Mouse (Mus musculus) embryonic stem cell, embryonic (primary cell): ENCODE results near the gene Hfe2.
"Not testable (repeated sequence)": the region's sequence is repeated elsewhere in the genome, so short reads cannot be mapped to it uniquely, and the experiment has no call there.

Source experiments
- CTCF ChIA-PET, 4 experiments: fragments of 300-600 bp in 2 of 4; fragments of 350-600 bp in 2 of 4; sonication (Branson Sonifier 250); formaldehyde crosslinking; loops; one replicate each; lab custom pipeline; 2022; ENCODE audit warnings: inconsistent platforms in 2 of 4; lab: Charles Lee
- POLR2A ChIA-PET, 4 experiments: fragments of 300-600 bp in 2 of 4; fragments of 350-600 bp in 2 of 4; sonication (Branson Sonifier 250); formaldehyde crosslinking; loops; one replicate each; lab custom pipeline; 2022; ENCODE audit warnings: antibody characterized with exemption in 4 of 4, inconsistent platforms in 1 of 4; lab: Charles Lee

Gene Hfe2

DNA sequence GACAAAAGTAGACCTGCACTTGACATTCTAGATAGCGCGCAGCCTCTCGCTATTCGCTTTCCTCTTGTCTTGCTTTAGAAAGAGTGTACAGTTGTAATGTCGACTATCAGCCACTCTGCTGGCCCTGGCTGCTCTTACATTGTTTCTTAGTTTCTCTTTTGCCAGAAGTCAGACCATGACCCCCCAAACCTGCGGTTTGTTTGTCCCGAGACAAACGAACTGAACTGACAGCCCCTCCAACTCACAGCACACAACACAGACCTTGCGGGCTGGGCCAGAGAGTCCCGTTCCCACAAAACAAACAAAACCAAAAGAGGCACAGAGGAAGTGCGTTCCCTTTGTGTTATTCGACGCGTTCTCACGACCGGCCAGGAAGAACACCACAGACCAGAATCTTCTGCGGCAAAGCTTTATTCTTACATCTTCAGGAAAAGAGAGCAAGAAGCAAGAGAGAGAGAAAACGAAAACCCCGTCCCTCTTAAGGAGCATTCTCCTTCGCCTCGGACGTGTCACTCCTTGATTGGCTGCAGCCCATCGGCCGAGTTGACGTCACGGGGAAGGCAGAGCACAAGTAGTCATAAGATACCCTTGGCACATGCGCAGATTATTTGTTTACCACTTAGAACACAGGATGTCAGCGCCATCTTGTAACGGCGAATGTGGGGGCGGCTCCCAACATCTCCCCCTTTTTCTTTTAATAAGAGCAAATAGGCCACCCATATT, 35.9 kb upstream of the Hfe2 start:
- CTCF ChIA-PET = not testable (repeated sequence)

GRCm38 (mm10) chr3:96489636-96490035, 35.3 kb upstream of the Hfe2 start:
- POLR2A ChIA-PET, CTCF ChIA-PET: not testable (repeated sequence)

More for the DNA sequence above, 35.9 kb upstream of the Hfe2 start:
- POLR2A ChIA-PET = not testable (repeated sequence)

GRCm38 (mm10) chr3:96494456-96494855, 30.5 kb upstream of the Hfe2 start:
- CTCF ChIA-PET = not testable (repeated sequence)
- POLR2A ChIA-PET = interaction anchor here in 3 of 4 experiments (0.8 to 2.1 kb wide), 4 partner anchors 9 to 12 kb away, joined by 3 to 11 read pairs (median 6); no protein-coding TSS in a partner anchor

DNA sequence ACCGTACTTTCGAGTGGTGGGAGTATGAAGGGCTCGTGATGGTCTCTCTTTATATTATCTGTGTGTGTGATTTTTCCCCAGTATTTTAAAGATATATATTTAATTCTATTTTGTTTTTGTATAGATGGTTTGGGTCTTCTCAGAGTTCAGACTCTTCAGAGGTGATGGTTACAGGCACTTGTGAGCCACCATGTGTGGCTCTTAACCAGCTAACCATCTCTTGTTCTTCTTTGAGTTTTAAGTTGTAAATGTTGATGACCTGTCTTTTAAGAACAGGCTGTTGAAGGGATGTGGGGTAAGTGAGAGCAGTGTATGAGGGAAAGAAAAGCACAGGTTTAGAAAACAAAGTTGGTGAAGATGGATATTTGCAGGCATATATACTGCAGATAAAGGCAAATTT, 30.1 kb upstream of the Hfe2 start:
- ChIA-PET CTCF (interaction anchor here in 1 of 4 experiments (0.9 to 1.4 kb wide), 2 partner anchors 12 to 217 kb away, joined by 3 to 5 read pairs; no protein-coding TSS in a partner anchor), POLR2A (interaction anchor here in 3 of 4 experiments (0.6 to 2.1 kb wide), 15 partner anchors 8 to 217 kb away, joined by 3 to 11 read pairs (median 4); partner anchors contain the start of genes Gm16253 (in 1 of the 3) and Rbm8a (in 1 of the 3))

DNA sequence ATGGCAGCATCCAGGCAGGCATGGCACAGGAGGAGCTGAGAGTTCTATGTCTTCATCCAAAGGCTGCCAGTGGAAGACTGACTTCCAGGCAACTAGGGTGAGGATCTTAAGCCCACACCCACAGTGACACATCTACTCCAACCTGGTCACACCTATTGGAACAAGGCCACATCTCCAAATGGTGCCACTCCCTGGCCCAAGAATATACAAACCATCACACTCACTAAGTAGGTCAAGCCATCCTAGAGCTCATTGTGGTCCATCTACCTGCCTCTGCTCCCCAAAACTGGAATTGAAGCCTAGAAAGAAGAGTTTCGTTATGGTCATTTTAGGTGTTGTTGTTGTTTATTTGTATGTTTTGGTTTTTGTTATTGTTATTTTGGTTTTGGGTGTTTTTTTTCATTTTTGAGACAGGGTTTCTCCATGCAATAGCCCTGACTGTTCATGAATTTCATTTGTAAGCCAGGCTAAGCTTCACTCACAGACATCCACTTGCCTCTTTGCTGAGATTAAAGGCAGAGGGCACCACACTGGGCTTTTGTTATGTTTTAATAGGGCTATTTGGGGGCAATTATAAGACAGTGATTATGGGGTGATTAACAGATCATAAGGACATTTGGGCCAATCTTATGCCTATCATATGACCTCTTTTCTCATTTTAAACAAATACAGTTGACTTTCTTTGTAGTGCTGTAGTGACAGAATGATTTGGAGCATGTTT, 29.3 kb upstream of the Hfe2 start:
- ChIA-PET POLR2A (interaction anchor here in 3 of 4 experiments (0.6 to 2.1 kb wide), 22 partner anchors 9 to 230 kb away, joined by 3 to 11 read pairs (median 4); partner anchors contain the start of genes Gm16253 (in 1 of the 3) and Rbm8a (in 1 of the 3)), CTCF (interaction anchor here in 1 of 4 experiments (0.9 to 1.4 kb wide), 3 partner anchors 13 to 218 kb away, joined by 3 to 5 read pairs (median 5); no protein-coding TSS in a partner anchor)

DNA sequence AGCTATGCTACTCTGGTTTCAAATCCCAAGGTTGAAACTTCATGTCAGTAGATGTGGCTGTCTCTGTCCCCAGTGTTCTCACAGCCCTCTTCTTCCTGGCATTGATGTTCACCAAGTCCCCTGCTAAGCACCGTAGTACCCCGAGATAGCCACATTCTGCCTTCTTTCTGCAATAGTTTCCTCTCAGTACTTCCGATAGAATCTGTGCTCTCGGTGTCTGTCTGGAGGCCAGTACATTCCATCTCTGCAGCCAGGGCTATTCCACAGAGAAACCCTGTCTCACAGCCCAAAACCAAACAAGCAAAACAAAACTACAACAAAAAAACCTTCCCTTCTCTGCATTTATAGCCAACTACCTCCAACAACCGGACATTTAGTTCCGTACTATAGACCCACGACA, 28.8 kb upstream of the Hfe2 start:
- ChIA-PET CTCF (interaction anchor here in 2 of 4 experiments (0.6 to 1.4 kb wide), 3 partner anchors 9 to 218 kb away, joined by 4 to 5 read pairs (median 5); no protein-coding TSS in a partner anchor), POLR2A (interaction anchor here in 3 of 4 experiments (0.6 to 2.1 kb wide), 19 partner anchors 9 to 231 kb away, joined by 3 to 11 read pairs (median 4); partner anchors contain the start of genes Gm16253 (in 1 of the 3), Hist2h2bb (in 1 of the 3) and Rbm8a (in 1 of the 3))

DNA sequence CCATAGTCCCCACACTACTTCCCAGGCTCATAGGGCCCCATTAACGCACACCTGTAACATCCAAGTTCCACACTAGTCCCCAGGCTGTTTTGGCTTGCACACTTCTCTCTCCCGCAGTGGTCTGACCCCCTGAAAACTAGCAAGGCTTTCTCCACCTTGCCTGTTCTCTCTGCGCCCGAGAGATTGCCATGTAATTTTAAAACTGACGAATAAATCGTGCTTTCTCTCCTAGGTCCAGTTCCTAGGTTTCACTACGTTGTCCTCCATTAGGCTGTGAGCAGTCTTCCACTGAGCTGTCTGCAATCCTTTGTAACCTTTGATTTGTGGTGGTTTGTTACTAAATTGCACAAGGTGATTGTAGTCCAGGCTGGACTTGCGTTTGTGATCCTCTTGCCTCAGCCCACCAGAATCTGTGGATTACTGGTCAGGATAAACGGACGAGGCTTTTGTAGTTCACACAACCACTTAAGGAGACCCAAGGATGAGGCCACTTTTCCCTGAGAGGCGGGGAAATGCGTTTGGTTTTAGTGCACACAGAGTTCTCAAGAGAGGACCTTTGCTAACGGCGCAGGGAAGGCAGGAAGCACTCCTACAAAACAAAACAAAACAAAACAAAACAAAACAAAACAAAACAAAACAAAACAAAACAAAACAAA, 28.2 kb upstream of the Hfe2 start:
- ChIA-PET POLR2A (interaction anchor here in 3 of 4 experiments (0.6 to 2.1 kb wide), 22 partner anchors 9 to 233 kb away, joined by 3 to 11 read pairs (median 3); partner anchors contain the start of genes Hist2h2bb (in 2 of the 3), Hist2h4 (in 1 of the 3) and Rbm8a (in 1 of the 3)), CTCF (interaction anchor here in 2 of 4 experiments (0.6 to 1.4 kb wide), 10 partner anchors 8 to 219 kb away, joined by 3 to 8 read pairs (median 4); partner anchors contain the start of gene Itga10 (in 1 of the 2))

GRCm38 (mm10) chr3:96497451-96498028, 27.4 kb upstream of the Hfe2 start:
- ChIA-PET CTCF (interaction anchor here in 2 of 4 experiments (0.8 to 1.2 kb wide), 7 partner anchors 35 to 220 kb away, joined by 3 to 8 read pairs (median 3); partner anchors contain the start of gene Itga10 (in 1 of the 2)), POLR2A (interaction anchor here in 3 of 4 experiments (0.5 to 1.9 kb wide), 21 partner anchors 10 to 241 kb away, joined by 3 to 6 read pairs (median 3); partner anchors contain the start of genes Hist2h2bb (in 2 of the 3), Hist2h4 (in 1 of the 3) and Rbm8a (in 1 of the 3))

GRCm38 (mm10) chr3:96498476-96499245, 26.3 kb upstream of the Hfe2 start:
- ChIA-PET POLR2A (interaction anchor here in 3 of 4 experiments (0.6 to 3.1 kb wide), 22 partner anchors 8 to 307 kb away, joined by 3 to 12 read pairs (median 3); partner anchors contain the start of genes Gm16253 (in 1 of the 3), Polr3gl (in 1 of the 3), Rbm8a (in 1 of the 3) and Txnip (in 1 of the 3)), CTCF (interaction anchor here in 1 of 4 experiments (1.8 kb wide), 1 partner anchor 221 kb away, joined by 6 read pairs; no protein-coding TSS in a partner anchor)

- POLR2A ChIA-PET = interaction anchor here in 3 of 4 experiments (0.6 to 3.1 kb wide), 35 partner anchors 12 to 306 kb away, joined by 3 to 12 read pairs (median 4); partner anchors contain the start of genes Gm16253 (in 1 of the 3), Polr3gl (in 1 of the 3), Rbm8a (in 1 of the 3) and Txnip (in 1 of the 3)
- CTCF ChIA-PET = interaction anchor here in 1 of 4 experiments (1.0 to 1.8 kb wide), 4 partner anchors 42 to 222 kb away, joined by 3 to 6 read pairs (median 4); no protein-coding TSS in a partner anchor
Measured at GRCm38 (mm10) chr3:96499481-96500288, 25.3 kb upstream of the Hfe2 start.

GRCm38 (mm10) chr3:96500289-96500621, 24.7 kb upstream of the Hfe2 start:
- POLR2A ChIA-PET = interaction anchor here in 3 of 4 experiments (0.6 to 3.1 kb wide), 34 partner anchors 12 to 1117 kb away, joined by 3 to 12 read pairs (median 4); partner anchors contain the start of genes Gm16253 (in 1 of the 3), Hist2h2bb (in 1 of the 3), Hist2h3b (in 1 of the 3) and Pias3 (in 1 of the 3)
- CTCF ChIA-PET = interaction anchor here in 2 of 4 experiments (0.5 to 1.3 kb wide), 6 partner anchors 29 to 610 kb away, joined by 3 to 15 read pairs (median 3); no protein-coding TSS in a partner anchor

DNA sequence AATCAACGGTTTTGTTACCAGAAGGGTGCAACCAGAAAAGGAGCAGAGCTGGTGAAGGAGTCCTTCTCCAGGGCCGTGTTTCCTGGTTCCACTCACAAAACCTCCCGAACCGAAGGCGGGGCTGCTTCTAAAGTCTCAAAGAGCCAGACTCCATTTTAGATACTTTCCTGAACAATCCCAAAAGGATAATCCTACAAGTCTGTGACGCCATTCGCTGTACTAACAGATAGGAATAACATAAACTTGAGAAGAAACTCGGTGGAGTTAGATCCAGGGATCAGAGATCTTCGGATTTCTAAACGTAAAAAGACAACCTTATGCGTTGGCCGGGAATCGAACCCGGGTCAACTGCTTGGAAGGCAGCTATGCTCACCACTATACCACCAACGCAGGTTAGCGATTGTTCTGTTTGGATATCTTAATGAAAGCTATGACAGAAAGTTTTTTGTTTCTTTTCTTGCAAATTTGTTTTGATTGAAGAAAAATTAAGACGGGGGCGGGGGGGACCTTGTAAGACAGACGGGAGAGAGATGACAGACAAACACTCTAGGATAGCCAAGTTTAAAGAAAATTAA, 24.2 kb upstream of the Hfe2 start:
- ChIA-PET POLR2A (interaction anchor here (0.6 to 3.1 kb wide), 49 partner anchors 13 to 1118 kb away, joined by 3 to 12 read pairs (median 4); partner anchors contain the start of genes Gm16253 (in 3 of the 4), Hist2h2bb (in 2 of the 4), Rbm8a (in 2 of the 4) and Hist2h3b (in 1 of the 4)), CTCF (interaction anchor here in 3 of 4 experiments (0.5 to 1.6 kb wide), 7 partner anchors 30 to 611 kb away, joined by 3 to 15 read pairs (median 4); no protein-coding TSS in a partner anchor)

DNA sequence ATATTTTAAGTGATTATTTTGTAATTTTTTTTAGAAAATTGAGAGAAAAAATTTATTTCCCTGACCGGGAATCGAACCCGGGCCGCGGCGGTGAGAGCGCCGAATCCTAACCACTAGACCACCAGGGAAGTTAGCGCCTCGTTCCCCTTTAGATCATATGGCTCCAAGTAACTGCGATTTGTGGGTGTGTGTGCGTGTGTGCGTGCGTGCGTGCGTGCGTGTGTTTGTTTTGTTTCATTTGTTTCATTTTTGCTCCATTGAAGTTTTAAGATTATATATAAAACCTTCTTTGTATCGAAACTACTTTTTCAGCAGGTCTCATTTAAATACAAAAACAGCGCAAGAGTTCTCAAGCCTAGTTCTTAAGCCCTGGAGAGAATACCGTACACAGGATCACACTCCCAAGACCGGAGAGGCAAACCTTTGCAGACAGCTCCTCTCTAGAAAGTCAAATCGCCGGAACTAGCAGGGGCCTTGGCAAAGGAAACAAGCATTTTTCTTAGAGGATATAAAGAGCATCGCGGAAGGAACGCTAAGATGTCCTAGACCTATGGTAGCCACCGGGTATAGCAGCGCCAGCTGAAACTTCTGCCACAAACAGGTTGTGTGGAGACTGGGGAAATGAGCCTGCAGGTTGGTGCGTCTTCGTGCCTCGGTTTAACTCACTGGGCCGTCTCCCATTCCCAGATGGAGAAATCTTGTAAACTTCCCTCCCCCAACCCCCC, 23.4 kb upstream of the Hfe2 start:
- CTCF ChIA-PET = interaction anchor here in 2 of 4 experiments (0.6 to 1.6 kb wide), 5 partner anchors 30 to 223 kb away, joined by 3 to 5 read pairs (median 4); no protein-coding TSS in a partner anchor
- POLR2A ChIA-PET = interaction anchor here in 3 of 4 experiments (0.6 to 3.1 kb wide), 38 partner anchors 14 to 440 kb away, joined by 3 to 12 read pairs (median 4); partner anchors contain the start of genes Gm16253 (in 2 of the 3), Hist2h2bb (in 2 of the 3), Rbm8a (in 2 of the 3) and Txnip (in 2 of the 3)
